Mouse (Mus musculus) liver, postnatal 0 days (tissue): ENCODE results near the gene Afap1l2.

Source experiments
- CTCF ChIP-seq: sonication (generic); IDR thresholded peaks from 2 replicates; pipeline ENCODE4 v1.5.1; 2016; ENCODE audit warnings: antibody characterized with exemption, low read depth
- EP300 ChIP-seq: IDR thresholded peaks from 2 replicates; pipeline ENCODE4 v1.6.1; 2016; ENCODE audit warnings: antibody characterized with exemption, low read depth, mild to moderate bottlenecking

DNA sequence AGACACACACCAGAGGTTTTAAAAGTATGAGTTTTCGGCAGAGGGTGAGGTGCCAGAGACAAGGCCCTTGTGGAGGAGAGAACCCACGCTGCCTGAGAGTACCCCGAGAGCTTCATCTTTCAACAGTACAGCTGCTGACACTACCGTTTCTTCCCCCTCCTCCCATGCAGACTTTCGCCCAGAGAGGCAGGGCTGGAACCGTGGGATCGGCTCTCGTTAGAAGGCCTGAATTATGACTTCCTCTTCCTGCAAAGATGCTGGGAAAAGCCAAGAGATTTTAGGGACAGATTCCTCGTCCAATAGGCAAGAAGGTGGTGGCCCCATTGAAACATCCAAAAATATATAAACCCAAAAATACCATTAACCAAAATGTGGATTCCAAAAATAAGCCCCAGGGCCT lies 63.8 kb downstream of the Afap1l2 start:
- TF ChIP-seq CTCF (no peak), EP300 (no peak)
